Mouse (Mus musculus) midbrain, embryonic 11.5 days (tissue): ENCODE measurements around the gene Rrm1. TPM values are rescaled to one million over a fixed set of nuclear protein-coding genes. Genes with fewer than 3 reads are reported as not detected.
"Not testable (repeated sequence)": the region's sequence is repeated elsewhere in the genome, so short reads cannot be mapped to it uniquely, and the experiment has no call there.

Experiments used
- ATAC-seq: fragments of 200-750 bp; cut with Nextera tagmentation; 2 replicates; pipeline ENCODE4 v1.8.0; 2017; ENCODE audit warnings: moderate TSS enrichment, moderate library complexity; ENCODE audit not compliant: low FRiP score
- DNase-seq: peaks from one replicate; pipeline ENCODE4 v3.0.0; 2015; ENCODE audit warnings: low spot score; ENCODE audit errors: missing footprints
- H3K27ac ChIP-seq: fragments of 300-500 bp; sonication (generic); 2 replicates; pipeline ENCODE4 v1.5.1; 2014; ENCODE audit warnings: low read depth, low read length
- H3K27me3 ChIP-seq: fragments of 300-500 bp; sonication (generic); 2 replicates; pipeline ENCODE4 v1.6.1; 2014; ENCODE audit warnings: mild to moderate bottlenecking, low read length, moderate library complexity, mixed read lengths; ENCODE audit not compliant: control insufficient read depth, insufficient read depth
- H3K36me3 ChIP-seq: fragments of 300-500 bp; sonication (generic); 2 replicates; pipeline ENCODE4 v1.6.1; 2014; ENCODE audit warnings: mild to moderate bottlenecking, low read length, moderate library complexity, mixed read lengths; ENCODE audit not compliant: control insufficient read depth, insufficient read depth
- H3K4me1 ChIP-seq: fragments of 300-500 bp; sonication (generic); 2 replicates; pipeline ENCODE4 v1.6.1; 2014; ENCODE audit warnings: low read length; ENCODE audit not compliant: control insufficient read depth, insufficient read depth
- H3K4me2 ChIP-seq: fragments of 300-500 bp; sonication (generic); 2 replicates; pipeline ENCODE4 v1.6.1; 2014; ENCODE audit warnings: mild to moderate bottlenecking, moderate library complexity
- H3K4me3 ChIP-seq: fragments of 300-500 bp; sonication (generic); 2 replicates; pipeline ENCODE4 v1.5.1; 2014; ENCODE audit warnings: low read depth, low read length
- H3K9ac ChIP-seq: fragments of 300-500 bp; sonication (generic); 2 replicates; pipeline ENCODE4 v1.6.1; 2014; ENCODE audit warnings: low read length
- H3K9me3 ChIP-seq: fragments of 300-500 bp; sonication (generic); 2 replicates; pipeline ENCODE4 v1.6.1; 2016; ENCODE audit warnings: low read length; ENCODE audit not compliant: control insufficient read depth
- WGBS: fragments of 180-500 bp; shearing (Covaris S2); extraction: QIAGEN DNeasy Blood & Tissue Kit; methylation state at CpG from one replicate; pipeline ENCODE4 v1.1.7; 2014; 5-methylcytosine and 5-hydroxymethylcytosine counted together
- polyA plus RNA-seq: library from polyadenylated mRNA; unstranded; fragments of >200 nt; fragmentation: Nextera tagmentation; extraction: Ambion mirVana; gene quantifications from 2 replicates; pipeline ENCODE4 v1.2.1, GENCODE M21; 2014

Gene Rrm1
- polyA plus RNA-seq, 1 experiment from 2014 or later, result 234 TPM

DNA sequence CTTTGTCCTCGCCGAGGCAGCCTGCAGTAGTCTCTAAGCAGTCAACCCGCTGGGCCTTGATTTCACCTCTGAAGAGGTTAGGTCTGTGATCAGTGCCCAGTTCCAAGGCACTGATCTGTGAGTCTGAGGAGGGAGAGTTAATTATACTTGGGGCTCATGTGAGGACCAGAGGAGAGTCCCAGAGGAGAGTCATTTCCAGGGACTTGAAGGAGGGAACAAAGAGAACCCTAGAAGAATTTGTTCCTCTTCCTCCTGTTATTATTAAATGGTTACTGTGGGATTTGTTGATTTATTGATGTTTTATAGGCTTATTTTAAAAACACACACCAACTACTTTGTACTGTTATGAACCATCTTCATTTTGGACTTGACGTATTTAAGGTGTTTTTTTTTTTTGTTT, 40.1 kb downstream of the Rrm1 start, which contains the start of gene Olfr543:
Gene Olfr543 (minus strand): TSS at position 101 of the 400 bp plus-strand sequence.
- Histone ChIP-seq H3K36me3 (no peaks in the 10 kb centered on the region), H3K9me3 (no peaks in the 10 kb centered on the region), H3K27ac (no peak within 1 kb of the TSS), H3K27me3 (no peaks in the 10 kb centered on the region), H3K4me3 (no peak within 1 kb of the TSS), H3K9ac (no peak within 1 kb of the TSS), H3K4me2 (no peak within 1 kb of the TSS), H3K4me1 (no peaks in the 10 kb centered on the region)
- DNase-seq (no peak), ATAC-seq (no peak)
- 91% methylated on average over 4 of the region's 4 CpGs for WGBS

- DNase-seq, result no peak
- no peak overlapping the region for H3K4me2 ChIP-seq
- H3K9ac ChIP-seq, result no peak overlapping the region
- no peaks in the 10 kb centered on the region for H3K4me1 ChIP-seq
- WGBS, result 92% methylated on average over 2 of the region's 2 CpGs
- H3K36me3 ChIP-seq, result no peaks in the 10 kb centered on the region
- H3K27me3 ChIP-seq, result no peaks in the 10 kb centered on the region
- ATAC-seq, result no peak
- H3K27ac ChIP-seq, result no peak overlapping the region
- no peak overlapping the region for H3K4me3 ChIP-seq
- no peaks in the 10 kb centered on the region for H3K9me3 ChIP-seq
Measured at GRCm38 (mm10) chr7:102483665-102484064, 42.2 kb downstream of the Rrm1 start.

GRCm38 (mm10) chr7:102484766-102485165, 43.3 kb downstream of the Rrm1 start:
- H3K27me3 ChIP-seq, H3K4me1 ChIP-seq, H3K36me3 ChIP-seq, H3K9me3 ChIP-seq, H3K4me3 ChIP-seq, DNase-seq, H3K4me2 ChIP-seq, H3K9ac ChIP-seq, H3K27ac ChIP-seq: not testable (repeated sequence)
- 74% methylated on average over 6 of the region's 8 CpGs for WGBS
- ATAC-seq, result 0 out of 2 replicates have a peak, but pooled peaks have one; percentile 23

- no peak for ATAC-seq
- no peaks in the 10 kb centered on the region for H3K4me1 ChIP-seq
- no peak for DNase-seq
- no peak overlapping the region for H3K27ac ChIP-seq
- H3K4me3 ChIP-seq, result no peak overlapping the region
- no peaks in the 10 kb centered on the region for H3K36me3 ChIP-seq
- no peak overlapping the region for H3K4me2 ChIP-seq
- H3K9me3 ChIP-seq, result no peaks in the 10 kb centered on the region
- no peak overlapping the region for H3K9ac ChIP-seq
- WGBS, result 83% methylated on average over 1 of the region's 1 CpGs
- no peaks in the 10 kb centered on the region for H3K27me3 ChIP-seq
Measured at GRCm38 (mm10) chr7:102486105-102486504, 44.6 kb downstream of the Rrm1 start.

- Histone ChIP-seq H3K4me1 (no peaks in the 10 kb centered on the region), H3K9ac (no peak within 1 kb of the TSS), H3K36me3 (no peaks in the 10 kb centered on the region), H3K27ac (no peak within 1 kb of the TSS), H3K27me3 (no peaks in the 10 kb centered on the region), H3K4me2 (no peak within 1 kb of the TSS), H3K4me3 (no peak within 1 kb of the TSS), H3K9me3 (no peaks in the 10 kb centered on the region)
- no peak for DNase-seq
- 36% methylated on average over 1 of the region's 1 CpGs for WGBS
- no peak for ATAC-seq
Measured at GRCm38 (mm10) chr7:102488161-102488560, 46.7 kb downstream of the Rrm1 start, which contains the start of gene Olfr544. Gene Olfr544 (minus strand): TSS chr7:102488313.

GRCm38 (mm10) chr7:102494416-102494815, 52.9 kb downstream of the Rrm1 start:
- H3K27ac ChIP-seq, H3K4me2 ChIP-seq, H3K4me3 ChIP-seq, DNase-seq, H3K36me3 ChIP-seq, H3K4me1 ChIP-seq, H3K27me3 ChIP-seq, H3K9ac ChIP-seq, H3K9me3 ChIP-seq: not testable (repeated sequence)
- 54% methylated on average over 6 of the region's 7 CpGs for WGBS
- 0 out of 2 replicates have a peak, but pooled peaks have one; percentile 11 for ATAC-seq

DNA sequence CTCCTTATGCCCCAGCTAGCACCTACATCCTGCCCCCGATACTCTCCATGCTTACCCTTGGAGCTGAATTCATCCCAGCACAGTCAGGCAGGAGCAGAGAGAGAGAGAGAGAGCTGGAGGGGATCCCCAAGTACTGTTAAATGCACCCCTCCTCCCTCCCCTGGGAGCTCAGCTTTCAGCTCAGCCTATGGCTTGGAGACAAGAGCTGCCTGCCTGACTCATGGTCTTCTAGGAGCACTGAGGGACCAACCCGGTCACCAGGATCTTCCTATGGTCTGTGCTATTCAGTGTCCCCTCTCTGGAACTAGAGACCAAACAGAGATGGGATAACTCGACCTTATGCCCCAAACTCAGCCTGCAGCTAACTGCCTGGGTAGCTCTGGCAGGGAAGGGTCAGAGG, 58.0 kb downstream of the Rrm1 start, which contains the start of gene Olfr545:
Gene Olfr545 (minus strand): TSS at position 101 of the 400 bp plus-strand sequence.
- Histone ChIP-seq H3K9ac (no peak within 1 kb of the TSS), H3K27ac (no peak within 1 kb of the TSS), H3K4me2 (no peak within 1 kb of the TSS), H3K27me3 (no peaks in the 10 kb centered on the region), H3K4me1 (no peaks in the 10 kb centered on the region), H3K9me3 (no peaks in the 10 kb centered on the region), H3K4me3 (no peak within 1 kb of the TSS), H3K36me3 (no peaks in the 10 kb centered on the region)
- DNase-seq, result peak; percentile 33
- WGBS, result 67% methylated on average over 3 of the region's 3 CpGs
- ATAC-seq, result no peak

DNA sequence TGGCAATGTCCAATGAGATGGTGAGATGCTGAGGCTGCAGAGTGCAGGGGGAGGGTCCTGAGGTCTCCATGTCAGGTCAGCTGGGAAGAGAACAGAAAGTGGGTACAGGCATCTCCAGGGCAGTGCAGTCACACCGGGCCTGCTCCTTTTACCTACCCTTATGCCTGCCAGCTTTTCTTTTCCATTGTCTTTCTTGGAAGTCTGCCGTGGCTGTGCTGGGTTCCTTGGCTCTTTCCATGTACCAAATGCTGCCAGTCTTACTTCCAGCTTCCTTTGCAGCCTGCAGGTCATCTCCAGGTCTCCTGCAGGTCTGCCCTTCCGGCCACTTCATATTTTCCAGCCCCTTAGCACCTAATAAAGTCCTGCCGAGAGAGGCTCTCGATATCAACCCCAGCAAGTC, 60.5 kb downstream of the Rrm1 start:
- ATAC-seq (no peak), DNase-seq (no peak)
- no peaks in the 10 kb centered on the region for H3K9me3 ChIP-seq
- H3K4me1 ChIP-seq, result no peaks in the 10 kb centered on the region
- H3K27me3 ChIP-seq, result no peaks in the 10 kb centered on the region
- no peak overlapping the region for H3K27ac ChIP-seq
- H3K9ac ChIP-seq, result no peak overlapping the region
- H3K36me3 ChIP-seq, result no peaks in the 10 kb centered on the region
- WGBS, result 83% methylated on average over 5 of the region's 5 CpGs
- H3K4me2 ChIP-seq, result no peak overlapping the region
- H3K4me3 ChIP-seq, result no peak overlapping the region

DNA sequence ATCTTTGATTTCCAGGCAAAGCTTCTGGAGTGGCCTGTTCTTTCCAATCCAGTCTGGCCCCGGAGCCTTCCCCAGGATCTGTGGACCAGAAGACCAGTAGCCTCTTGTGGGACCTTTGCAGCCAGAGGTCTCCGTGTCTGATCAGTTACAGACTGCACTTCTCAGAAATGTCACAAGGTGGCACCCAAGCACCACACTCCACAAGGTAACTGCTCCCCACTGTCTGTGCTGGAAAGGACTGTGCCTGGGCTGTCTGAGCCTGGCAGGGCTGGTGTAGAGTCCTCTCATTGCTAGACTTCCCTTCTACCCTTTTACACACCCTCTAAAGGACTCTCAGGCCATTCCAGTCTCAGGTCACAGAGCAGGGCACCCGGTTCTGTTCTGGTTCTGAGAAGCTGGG, 65.4 kb downstream of the Rrm1 start:
- no peak overlapping the region for H3K27ac ChIP-seq
- no peak overlapping the region for H3K9ac ChIP-seq
- H3K4me2 ChIP-seq, result no peak overlapping the region
- no peaks in the 10 kb centered on the region for H3K9me3 ChIP-seq
- DNase-seq (peak; percentile 98), ATAC-seq (peak; percentile 73)
- no peaks in the 10 kb centered on the region for H3K27me3 ChIP-seq
- whole genome bisulfite sequencing, result 53% methylated on average over 3 of the region's 3 CpGs
- no peaks in the 10 kb centered on the region for H3K36me3 ChIP-seq
- no peak overlapping the region for H3K4me3 ChIP-seq
- no peaks in the 10 kb centered on the region for H3K4me1 ChIP-seq
